Mouse (Mus musculus) midbrain, embryonic 11.5 days (tissue): ENCODE results near the gene Gabarap. TPM values are rescaled to one million over a fixed set of nuclear protein-coding genes. Genes with fewer than 3 reads are reported as not detected.

Source experiments
- ATAC-seq: fragments of 200-750 bp; cut with Nextera tagmentation; 2 replicates; pipeline ENCODE4 v1.8.0; 2017; ENCODE audit warnings: moderate TSS enrichment, moderate library complexity; ENCODE audit not compliant: low FRiP score
- DNase-seq: peaks from one replicate; pipeline ENCODE4 v3.0.0; 2015; ENCODE audit warnings: low spot score; ENCODE audit errors: missing footprints
- H3K27ac ChIP-seq: fragments of 300-500 bp; sonication (generic); 2 replicates; pipeline ENCODE4 v1.5.1; 2014; ENCODE audit warnings: low read depth, low read length
- H3K27me3 ChIP-seq: fragments of 300-500 bp; sonication (generic); 2 replicates; pipeline ENCODE4 v1.6.1; 2014; ENCODE audit warnings: mild to moderate bottlenecking, low read length, moderate library complexity, mixed read lengths; ENCODE audit not compliant: control insufficient read depth, insufficient read depth
- H3K36me3 ChIP-seq: fragments of 300-500 bp; sonication (generic); 2 replicates; pipeline ENCODE4 v1.6.1; 2014; ENCODE audit warnings: mild to moderate bottlenecking, low read length, moderate library complexity, mixed read lengths; ENCODE audit not compliant: control insufficient read depth, insufficient read depth
- H3K4me1 ChIP-seq: fragments of 300-500 bp; sonication (generic); 2 replicates; pipeline ENCODE4 v1.6.1; 2014; ENCODE audit warnings: low read length; ENCODE audit not compliant: control insufficient read depth, insufficient read depth
- H3K4me2 ChIP-seq: fragments of 300-500 bp; sonication (generic); 2 replicates; pipeline ENCODE4 v1.6.1; 2014; ENCODE audit warnings: mild to moderate bottlenecking, moderate library complexity
- H3K4me3 ChIP-seq: fragments of 300-500 bp; sonication (generic); 2 replicates; pipeline ENCODE4 v1.5.1; 2014; ENCODE audit warnings: low read depth, low read length
- H3K9ac ChIP-seq: fragments of 300-500 bp; sonication (generic); 2 replicates; pipeline ENCODE4 v1.6.1; 2014; ENCODE audit warnings: low read length
- H3K9me3 ChIP-seq: fragments of 300-500 bp; sonication (generic); 2 replicates; pipeline ENCODE4 v1.6.1; 2016; ENCODE audit warnings: low read length; ENCODE audit not compliant: control insufficient read depth
- WGBS: fragments of 180-500 bp; shearing (Covaris S2); extraction: QIAGEN DNeasy Blood & Tissue Kit; methylation state at CpG from one replicate; pipeline ENCODE4 v1.1.7; 2014; 5-methylcytosine and 5-hydroxymethylcytosine counted together
- polyA plus RNA-seq: library from polyadenylated mRNA; unstranded; fragments of >200 nt; fragmentation: Nextera tagmentation; extraction: Ambion mirVana; gene quantifications from 2 replicates; pipeline ENCODE4 v1.2.1, GENCODE M21; 2014

The Gabarap gene
- polyA plus RNA-seq, 1 experiment from 2014 or later, result 566 TPM

- Histone ChIP-seq H3K27ac (peak within 1 kb of the TSS; percentile 97), H3K4me1 (peaks cover 24% of the 10 kb centered on the region), H3K4me3 (peak within 1 kb of the TSS; percentile 99), H3K36me3 (peaks cover 10% of the 10 kb centered on the region), H3K9ac (peak within 1 kb of the TSS; percentile 99), H3K9me3 (no peaks in the 10 kb centered on the region), H3K27me3 (no peaks in the 10 kb centered on the region), H3K4me2 (peak within 1 kb of the TSS; percentile 81)
- peak; percentile 72 for ATAC-seq
- WGBS, result under 1% methylated on average over 41 of the region's 43 CpGs
- no peak for DNase-seq
Measured at GRCm38 (mm10) chr11:69981141-69981762, 9.7 kb upstream of the Gabarap start, which contains the start of gene Ctdnep1. Ctdnep1 (plus strand) TSS chr11:69981156.

DNA sequence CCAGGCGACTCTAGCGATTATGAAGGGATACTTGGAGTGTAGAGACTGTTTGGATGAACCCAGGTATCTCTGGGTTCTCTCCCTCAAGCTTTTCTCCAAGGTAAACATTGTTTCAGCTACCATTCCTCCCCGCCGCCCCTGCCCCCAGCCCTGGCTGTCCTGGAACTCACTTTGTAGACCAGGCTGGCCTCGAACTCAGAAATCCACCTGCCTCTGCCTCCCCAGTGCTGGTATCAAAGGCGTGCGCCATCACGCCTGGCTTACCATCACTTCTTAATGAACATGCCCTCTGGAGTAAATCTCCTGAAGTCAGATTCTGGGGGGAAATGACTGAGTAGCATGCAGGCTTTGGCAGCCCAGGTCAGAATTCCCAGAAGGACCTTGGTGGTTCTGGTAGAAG is 8.7 kb upstream of the Gabarap start, which contains the start of gene Elp5:
Gene Elp5, minus strand, starts transcription at position 293 of the 400 bp plus-strand sequence.
- Histone ChIP-seq H3K4me2 (peak within 1 kb of the TSS; percentile 81), H3K9ac (peak within 1 kb of the TSS; percentile 99), H3K27ac (peak within 1 kb of the TSS; percentile 97), H3K36me3 (peaks cover 10% of the 10 kb centered on the region), H3K27me3 (no peaks in the 10 kb centered on the region), H3K4me1 (peaks cover 24% of the 10 kb centered on the region), H3K9me3 (no peaks in the 10 kb centered on the region), H3K4me3 (peak within 1 kb of the TSS; percentile 99)
- ATAC-seq (no peak), DNase-seq (no peak)
- 65% methylated on average over 8 of the region's 8 CpGs for WGBS

DNA sequence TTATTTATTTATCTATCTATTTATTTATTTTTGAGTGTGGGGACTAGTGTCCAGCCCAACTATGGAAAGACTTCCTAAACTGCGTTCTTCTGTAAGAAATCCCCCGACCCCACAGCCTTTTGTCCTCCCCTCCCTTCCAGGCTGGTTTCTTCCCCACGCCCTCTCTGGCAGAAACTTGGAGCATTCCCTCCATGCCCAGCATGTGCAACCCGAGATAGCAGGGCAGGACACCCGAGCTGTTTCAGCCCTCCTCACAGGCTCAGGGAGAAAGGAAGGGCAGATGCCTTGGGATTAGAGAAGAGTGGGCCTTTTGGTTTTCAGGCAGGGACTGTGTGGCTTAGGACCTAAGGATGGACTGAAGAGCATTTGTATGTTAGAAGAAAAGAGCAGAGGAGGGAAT is 8.1 kb upstream of the Gabarap start:
- no peak for DNase-seq
- Histone ChIP-seq H3K9ac (peak overlapping the region; percentile 50), H3K9me3 (no peaks in the 10 kb centered on the region), H3K36me3 (peaks cover 10% of the 10 kb centered on the region; the same call in 1 of the 2 replicates), H3K27me3 (no peaks in the 10 kb centered on the region), H3K4me3 (peak overlapping the region; percentile 12), H3K4me2 (peak overlapping the region; percentile 81), H3K27ac (no peak overlapping the region), H3K4me1 (peaks cover 24% of the 10 kb centered on the region)
- no peak for ATAC-seq
- 40% methylated on average over 5 of the region's 5 CpGs for WGBS

DNA sequence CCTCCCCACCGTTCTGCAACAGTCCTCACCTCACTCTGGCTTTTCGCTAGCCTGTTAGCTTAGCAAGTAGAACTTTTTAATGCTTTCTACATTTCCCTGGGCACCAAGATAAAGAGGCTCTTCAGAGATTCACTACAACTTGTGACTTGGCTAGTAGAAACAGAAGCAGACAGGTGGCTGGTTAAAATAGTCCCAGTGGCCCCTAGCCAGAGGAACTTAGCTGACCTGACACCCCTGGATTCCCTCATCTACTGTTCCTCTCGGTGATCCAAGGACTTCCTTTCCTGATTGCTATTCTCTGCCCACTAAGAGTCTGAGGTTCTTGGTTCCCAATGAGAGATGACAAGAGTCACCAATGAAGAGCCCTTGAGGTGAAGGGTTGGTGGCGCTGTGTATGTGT is 7.6 kb upstream of the Gabarap start:
- H3K36me3 ChIP-seq, result peaks cover 10% of the 10 kb centered on the region; the same call in 1 of the 2 replicates
- no peak for DNase-seq
- no peaks in the 10 kb centered on the region for H3K9me3 ChIP-seq
- ATAC-seq, result no peak
- no peaks in the 10 kb centered on the region for H3K27me3 ChIP-seq
- peaks cover 24% of the 10 kb centered on the region for H3K4me1 ChIP-seq
- peak overlapping the region; percentile 14; the same call in 1 of the 2 replicates for H3K9ac ChIP-seq
- 85% methylated on average over 4 of the region's 4 CpGs for whole genome bisulfite sequencing
- no peak overlapping the region for H3K4me3 ChIP-seq
- H3K27ac ChIP-seq, result no peak overlapping the region
- peak overlapping the region; percentile 81; the same call in 1 of the 2 replicates for H3K4me2 ChIP-seq

GRCm38 (mm10) chr11:69984431-69984830 is 6.5 kb upstream of the Gabarap start:
- peaks cover 18% of the 10 kb centered on the region for H3K36me3 ChIP-seq
- no peak overlapping the region for H3K4me3 ChIP-seq
- H3K4me2 ChIP-seq, result no peak overlapping the region
- no peak overlapping the region for H3K27ac ChIP-seq
- no peaks in the 10 kb centered on the region for H3K9me3 ChIP-seq
- no peaks in the 10 kb centered on the region for H3K27me3 ChIP-seq
- H3K9ac ChIP-seq, result no peak overlapping the region
- H3K4me1 ChIP-seq, result peaks cover 21% of the 10 kb centered on the region
- DNase-seq (no peak), ATAC-seq (no peak)
- WGBS, result 91% methylated on average over 8 of the region's 8 CpGs

GRCm38 (mm10) chr11:69989949-69990348 is 994 bp upstream of the Gabarap start:
- ATAC-seq (no peak), DNase-seq (no peak)
- peaks cover 14% of the 10 kb centered on the region for H3K36me3 ChIP-seq
- no peaks in the 10 kb centered on the region for H3K9me3 ChIP-seq
- H3K27me3 ChIP-seq, result no peaks in the 10 kb centered on the region
- H3K27ac ChIP-seq, result no peak overlapping the region
- no peak overlapping the region for H3K9ac ChIP-seq
- no peak overlapping the region for H3K4me2 ChIP-seq
- WGBS, result 92% methylated on average over 8 of the region's 8 CpGs
- no peak overlapping the region for H3K4me3 ChIP-seq
- peaks cover 8% of the 10 kb centered on the region for H3K4me1 ChIP-seq

- H3K9me3 ChIP-seq, result no peaks in the 10 kb centered on the region
- H3K36me3 ChIP-seq, result peaks cover 9% of the 10 kb centered on the region
- no peaks in the 10 kb centered on the region for H3K27me3 ChIP-seq
- peak overlapping the region; percentile 89 for H3K27ac ChIP-seq
- under 1% methylated on average over 15 of the region's 15 CpGs for WGBS
- peak overlapping the region; percentile 78 for H3K4me2 ChIP-seq
- no peak for DNase-seq
- H3K9ac ChIP-seq, result peak overlapping the region; percentile 83
- ATAC-seq, result peak; percentile 10; the same call in 1 of the 2 replicates
- H3K4me1 ChIP-seq, result peaks cover 8% of the 10 kb centered on the region
- peak overlapping the region; percentile 64 for H3K4me3 ChIP-seq
Measured at GRCm38 (mm10) chr11:69991711-69992110, 768 bp downstream of the Gabarap start.

GRCm38 (mm10) chr11:69992396-69992795 is 1.5 kb downstream of the Gabarap start:
- Histone ChIP-seq H3K4me1 (peaks cover 8% of the 10 kb centered on the region), H3K9ac (peak overlapping the region; percentile 83; the same call in 1 of the 2 replicates), H3K9me3 (no peaks in the 10 kb centered on the region), H3K27me3 (no peaks in the 10 kb centered on the region), H3K4me2 (peak overlapping the region; percentile 78), H3K27ac (no peak overlapping the region), H3K4me3 (peak overlapping the region; percentile 64), H3K36me3 (peaks cover 9% of the 10 kb centered on the region)
- no peak for DNase-seq
- WGBS, result 90% methylated on average over 10 of the region's 10 CpGs
- no peak for ATAC-seq

GRCm38 (mm10) chr11:69992932-69993331 is 2.0 kb downstream of the Gabarap start:
- no peak overlapping the region for H3K4me3 ChIP-seq
- 91% methylated on average over 3 of the region's 3 CpGs for WGBS
- no peak overlapping the region for H3K9ac ChIP-seq
- peaks cover 9% of the 10 kb centered on the region for H3K36me3 ChIP-seq
- H3K9me3 ChIP-seq, result no peaks in the 10 kb centered on the region
- no peak overlapping the region for H3K27ac ChIP-seq
- H3K27me3 ChIP-seq, result no peaks in the 10 kb centered on the region
- no peak for DNase-seq
- H3K4me2 ChIP-seq, result peak overlapping the region; percentile 78; the same call in 1 of the 2 replicates
- ATAC-seq, result no peak
- H3K4me1 ChIP-seq, result peaks cover 13% of the 10 kb centered on the region
